Mouse (Mus musculus) limb, embryonic 13.5 days (tissue): ENCODE results near the gene Mtf1. TPM values are rescaled to one million over a fixed set of nuclear protein-coding genes. Genes with fewer than 3 reads are reported as not detected.

Experiments
- ATAC-seq: fragments of 200-750 bp; cut with Nextera tagmentation; 2 replicates; pipeline ENCODE4 v1.8.0; 2017; ENCODE audit warnings: low read depth, moderate number of reproducible peaks, moderate TSS enrichment; ENCODE audit not compliant: low FRiP score
- H3K27ac ChIP-seq: fragments of 300-500 bp; sonication (generic); 2 replicates; pipeline ENCODE4 v1.5.1; 2015; ENCODE audit warnings: inconsistent platforms, mild to moderate bottlenecking, moderate library complexity
- H3K27me3 ChIP-seq: fragments of 300-500 bp; sonication (generic); 2 replicates; pipeline ENCODE4 v1.6.1; 2015; ENCODE audit warnings: mild to moderate bottlenecking, inconsistent platforms
- H3K36me3 ChIP-seq: fragments of 300-500 bp; sonication (generic); 2 replicates; pipeline ENCODE4 v1.6.1; 2015; ENCODE audit warnings: inconsistent platforms, mild to moderate bottlenecking, moderate library complexity
- H3K4me1 ChIP-seq: fragments of 300-500 bp; sonication (generic); 2 replicates; pipeline ENCODE4 v1.6.1; 2015; ENCODE audit warnings: inconsistent platforms
- H3K4me2 ChIP-seq: fragments of 300-500 bp; sonication (generic); replicated peaks from 2 replicates; pipeline ENCODE4 v1.6.1; 2015; ENCODE audit warnings: inconsistent platforms, mild to moderate bottlenecking, moderate library complexity
- H3K4me3 ChIP-seq: fragments of 300-500 bp; sonication (generic); 2 replicates; pipeline ENCODE4 v1.5.1; 2015; ENCODE audit warnings: moderate library complexity, mild to moderate bottlenecking, inconsistent platforms
- H3K9ac ChIP-seq: fragments of 300-500 bp; sonication (generic); 2 replicates; pipeline ENCODE4 v1.6.1; 2015; ENCODE audit warnings: mild to moderate bottlenecking, inconsistent platforms
- H3K9me3 ChIP-seq: fragments of 300-500 bp; sonication (generic); 2 replicates; pipeline ENCODE4 v1.6.1; 2016; ENCODE audit warnings: inconsistent platforms
- WGBS: fragments of 180-500 bp; shearing (Covaris S2); methylation state at CpG from one replicate; pipeline ENCODE4 v1.1.7; 2015; 5-methylcytosine and 5-hydroxymethylcytosine counted together
- polyA plus RNA-seq: library from polyadenylated mRNA; unstranded; fragments of >200 nt; fragmentation: Nextera tagmentation; extraction: Ambion mirVana; gene quantifications from 2 replicates; pipeline ENCODE4 v1.2.1, GENCODE M21; 2015

The Mtf1 gene
- polyA plus RNA-seq, 1 experiment from 2014 or later, result 12.1 TPM

- Histone ChIP-seq H3K36me3 (no peaks in the 10 kb centered on the region), H3K9me3 (no peaks in the 10 kb centered on the region), H3K4me3 (no peak overlapping the region), H3K4me1 (no peaks in the 10 kb centered on the region), H3K27ac (no peak overlapping the region), H3K9ac (no peak overlapping the region), H3K27me3 (no peaks in the 10 kb centered on the region), H3K4me2 (no peak overlapping the region)
- whole genome bisulfite sequencing, result 95% methylated on average over 2 of the region's 2 CpGs
- ATAC-seq, result no peak
Observed at GRCm38 (mm10) chr4:124773449-124773848, 28.5 kb upstream of the Mtf1 start.

- Histone ChIP-seq H3K4me3 (no peak overlapping the region), H3K27me3 (no peaks in the 10 kb centered on the region), H3K4me1 (no peaks in the 10 kb centered on the region), H3K9me3 (no peaks in the 10 kb centered on the region), H3K9ac (no peak overlapping the region), H3K4me2 (no peak overlapping the region), H3K27ac (no peak overlapping the region), H3K36me3 (peaks cover 4% of the 10 kb centered on the region)
- ATAC-seq, result no peak
- WGBS, result 83% methylated on average over 6 of the region's 6 CpGs
Observed at GRCm38 (mm10) chr4:124773995-124774394, 27.9 kb upstream of the Mtf1 start.

DNA sequence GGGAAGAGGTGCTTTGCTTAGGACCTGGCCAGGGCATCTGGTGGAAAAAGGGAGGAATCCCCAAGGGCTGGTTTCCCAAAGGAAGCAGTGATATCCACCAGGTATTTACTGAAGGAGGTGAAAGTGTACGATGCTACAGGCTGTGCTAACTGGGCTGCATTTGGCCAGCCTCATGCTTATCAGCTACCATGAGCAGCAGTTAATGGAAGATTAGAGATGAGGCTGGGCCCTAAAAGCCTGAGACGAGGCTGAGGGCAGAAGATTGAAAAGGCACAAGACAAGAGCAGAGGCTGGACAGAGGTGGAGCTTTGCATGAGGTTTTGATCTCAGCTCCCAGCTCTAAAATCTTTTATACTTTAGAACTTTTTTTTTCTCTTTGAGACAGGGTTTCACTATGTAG lies 27.5 kb upstream of the Mtf1 start:
- Histone ChIP-seq H3K27me3 (no peaks in the 10 kb centered on the region), H3K9me3 (no peaks in the 10 kb centered on the region), H3K27ac (no peak overlapping the region), H3K4me3 (no peak overlapping the region), H3K4me1 (no peaks in the 10 kb centered on the region), H3K36me3 (peaks cover 9% of the 10 kb centered on the region), H3K4me2 (no peak overlapping the region), H3K9ac (no peak overlapping the region)
- WGBS, result 66% methylated on average over 2 of the region's 2 CpGs
- no peak for ATAC-seq

DNA sequence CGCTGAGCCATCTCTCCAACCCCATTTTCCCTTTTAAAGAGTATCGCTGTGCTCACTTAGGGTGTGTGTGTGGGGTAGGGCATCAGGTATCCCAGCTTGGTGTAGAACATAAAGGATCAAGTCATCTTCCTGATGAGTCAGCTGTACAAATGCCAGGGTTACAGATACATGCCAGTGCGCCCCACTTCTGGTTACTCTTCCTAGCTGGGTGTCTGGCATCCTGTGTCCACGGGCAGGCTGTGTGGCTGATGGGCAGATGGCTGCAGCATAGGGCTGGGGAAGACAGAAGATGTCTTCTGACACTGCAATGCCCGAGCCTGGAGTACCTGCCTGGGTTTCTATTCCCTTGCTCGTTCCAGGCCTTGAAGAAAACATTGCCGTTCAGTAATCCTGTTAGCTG lies 20.5 kb upstream of the Mtf1 start:
- Histone ChIP-seq H3K27ac (no peak overlapping the region), H3K36me3 (peaks cover 73% of the 10 kb centered on the region), H3K27me3 (no peaks in the 10 kb centered on the region), H3K4me3 (no peak overlapping the region), H3K9ac (no peak overlapping the region), H3K9me3 (no peaks in the 10 kb centered on the region), H3K4me2 (no peak overlapping the region), H3K4me1 (no peaks in the 10 kb centered on the region)
- 90% methylated on average over 7 of the region's 7 CpGs for WGBS
- no peak for ATAC-seq

- WGBS, result 86% methylated on average over 8 of the region's 8 CpGs
- H3K4me3 ChIP-seq, result no peak overlapping the region
- H3K9ac ChIP-seq, result no peak overlapping the region
- H3K4me1 ChIP-seq, result no peaks in the 10 kb centered on the region
- no peak overlapping the region for H3K27ac ChIP-seq
- no peaks in the 10 kb centered on the region for H3K9me3 ChIP-seq
- no peaks in the 10 kb centered on the region for H3K27me3 ChIP-seq
- no peak for ATAC-seq
- peaks cover 84% of the 10 kb centered on the region for H3K36me3 ChIP-seq
- H3K4me2 ChIP-seq, result no peak overlapping the region
Observed at GRCm38 (mm10) chr4:124782395-124782794, 19.5 kb upstream of the Mtf1 start.

DNA sequence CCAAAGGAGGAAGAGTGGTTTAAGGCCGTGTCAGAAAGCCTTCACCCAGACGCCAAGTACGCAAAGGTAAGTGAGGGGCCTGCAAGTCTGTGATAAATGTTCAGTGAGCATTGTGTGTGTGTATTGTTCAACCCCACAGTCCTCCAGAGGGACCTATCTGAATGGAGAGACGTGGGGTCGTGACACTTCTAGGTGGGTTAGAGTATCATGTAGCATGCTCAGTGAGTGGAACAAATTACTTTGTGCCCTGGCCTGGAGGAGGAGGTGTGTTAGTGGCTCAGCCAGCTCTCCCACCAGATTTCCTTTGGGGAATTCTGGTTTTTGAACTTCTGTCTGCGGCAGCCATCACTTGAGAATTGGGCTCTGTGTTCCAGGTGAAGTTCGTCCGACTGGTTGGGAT lies 18.0 kb upstream of the Mtf1 start:
- Histone ChIP-seq H3K4me1 (no peaks in the 10 kb centered on the region), H3K36me3 (peaks cover 93% of the 10 kb centered on the region), H3K9me3 (no peaks in the 10 kb centered on the region), H3K27ac (no peak overlapping the region), H3K4me3 (no peak overlapping the region), H3K4me2 (no peak overlapping the region), H3K27me3 (no peaks in the 10 kb centered on the region), H3K9ac (no peak overlapping the region)
- no peak for ATAC-seq
- 87% methylated on average over 8 of the region's 8 CpGs for WGBS

- peaks cover 96% of the 10 kb centered on the region for H3K36me3 ChIP-seq
- no peak for ATAC-seq
Observed at GRCm38 (mm10) chr4:124790013-124790412, 11.9 kb upstream of the Mtf1 start.

DNA sequence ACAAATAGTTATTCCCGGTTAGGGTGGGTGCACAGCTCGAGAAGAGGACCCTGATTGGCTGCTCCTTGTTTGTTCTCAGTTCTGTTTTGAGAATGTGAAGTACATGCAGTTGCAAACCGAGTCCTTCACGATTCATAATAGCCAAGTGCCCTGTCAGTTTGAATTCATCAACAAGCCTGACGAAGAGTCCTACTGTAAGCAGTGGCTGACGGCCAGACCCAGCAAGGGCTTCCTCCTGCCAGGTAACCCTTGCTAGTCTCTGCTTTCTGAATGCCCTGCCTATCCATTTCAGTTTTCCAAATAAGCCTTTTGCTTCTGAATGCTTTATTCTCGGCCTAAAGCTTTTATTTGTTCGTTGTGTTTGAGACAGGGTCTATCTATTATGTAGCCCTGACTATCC lies 9.8 kb upstream of the Mtf1 start:
- Histone ChIP-seq H3K4me1 (no peaks in the 10 kb centered on the region), H3K9ac (no peak overlapping the region), H3K4me2 (no peak overlapping the region), H3K27ac (no peak overlapping the region), H3K4me3 (no peak overlapping the region), H3K9me3 (no peaks in the 10 kb centered on the region), H3K36me3 (peaks cover 89% of the 10 kb centered on the region), H3K27me3 (no peaks in the 10 kb centered on the region)
- WGBS, result 90% methylated on average over 8 of the region's 8 CpGs
- no peak for ATAC-seq

More at GRCm38 (mm10) chr4:124790013-124790412, 11.9 kb upstream of the Mtf1 start:
- WGBS, result 73% methylated on average over 4 of the region's 4 CpGs
- Histone ChIP-seq H3K9me3 (no peaks in the 10 kb centered on the region), H3K27ac (no peak overlapping the region), H3K4me3 (no peak overlapping the region), H3K4me2 (no peak overlapping the region), H3K9ac (0 out of 2 replicates have a peak overlapping the region, but pooled peaks have one; percentile 4), H3K4me1 (no peaks in the 10 kb centered on the region), H3K27me3 (no peaks in the 10 kb centered on the region)

DNA sequence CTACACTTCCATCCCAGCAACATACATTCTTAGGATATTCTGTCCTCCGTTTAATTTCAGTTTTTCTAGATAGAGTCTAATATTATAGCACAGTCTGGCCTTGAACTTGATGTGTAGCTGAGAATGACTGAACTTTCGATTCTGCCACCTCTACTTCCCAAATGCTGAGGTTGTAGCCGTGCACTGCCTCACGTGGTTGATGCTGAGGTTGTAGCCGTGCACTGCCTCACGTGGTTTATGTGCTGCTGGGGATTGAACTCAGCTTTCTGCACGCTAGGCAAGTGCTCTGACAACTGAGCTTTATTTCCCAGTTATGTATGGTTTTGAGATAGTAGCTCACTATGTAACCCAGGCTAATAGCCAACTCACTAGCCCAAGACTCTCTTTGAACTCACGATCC lies 5.8 kb upstream of the Mtf1 start:
- Histone ChIP-seq H3K27me3 (no peaks in the 10 kb centered on the region), H3K27ac (no peak overlapping the region), H3K4me1 (no peaks in the 10 kb centered on the region), H3K36me3 (peaks cover 81% of the 10 kb centered on the region), H3K4me2 (no peak overlapping the region), H3K4me3 (no peak overlapping the region), H3K9me3 (no peaks in the 10 kb centered on the region), H3K9ac (no peak overlapping the region)
- ATAC-seq, result no peak
- 90% methylated on average over 8 of the region's 8 CpGs for WGBS

DNA sequence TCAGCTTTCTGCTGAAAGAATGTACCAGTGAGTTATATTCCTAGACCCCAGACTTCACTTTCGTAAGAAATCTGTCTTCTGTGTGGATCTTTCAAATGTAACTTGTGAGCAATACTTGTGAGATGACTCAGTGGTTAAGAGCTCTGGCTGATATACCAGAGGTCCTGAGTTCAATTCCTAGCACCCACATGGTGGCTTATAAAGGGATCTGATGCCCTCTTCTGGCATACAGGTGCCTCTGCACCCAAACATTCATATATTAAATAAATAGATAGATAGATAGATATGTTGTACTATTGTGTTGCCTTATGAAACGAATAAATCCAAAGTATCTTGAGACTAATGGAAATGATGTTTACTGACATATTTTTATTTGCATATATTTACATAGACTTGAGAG lies 5.0 kb upstream of the Mtf1 start:
- no peak overlapping the region for H3K4me2 ChIP-seq
- H3K9me3 ChIP-seq, result no peaks in the 10 kb centered on the region
- H3K9ac ChIP-seq, result no peak overlapping the region
- no peak overlapping the region for H3K4me3 ChIP-seq
- H3K36me3 ChIP-seq, result peaks cover 73% of the 10 kb centered on the region
- 89% methylated on average over 2 of the region's 2 CpGs for WGBS
- peaks cover 5% of the 10 kb centered on the region for H3K4me1 ChIP-seq
- no peak for ATAC-seq
- H3K27ac ChIP-seq, result no peak overlapping the region
- no peaks in the 10 kb centered on the region for H3K27me3 ChIP-seq

GRCm38 (mm10) chr4:124802309-124803260 lies 681 bp downstream of the Mtf1 start:
- 2% methylated on average over 50 of the region's 53 CpGs for WGBS
- Histone ChIP-seq H3K36me3 (peaks cover 56% of the 10 kb centered on the region), H3K4me1 (peaks cover 13% of the 10 kb centered on the region), H3K27ac (peak overlapping the region; percentile 98), H3K9me3 (no peaks in the 10 kb centered on the region), H3K4me3 (peak overlapping the region; percentile 84), H3K4me2 (peak overlapping the region; percentile 86), H3K9ac (peak overlapping the region; percentile 95), H3K27me3 (no peaks in the 10 kb centered on the region)
- ATAC-seq, result peak; percentile 99

GRCm38 (mm10) chr4:124803406-124803805 lies 1.5 kb downstream of the Mtf1 start:
- Histone ChIP-seq H3K36me3 (peaks cover 55% of the 10 kb centered on the region), H3K27me3 (no peaks in the 10 kb centered on the region), H3K4me1 (peaks cover 13% of the 10 kb centered on the region), H3K27ac (no peak overlapping the region), H3K4me2 (peak overlapping the region; percentile 86), H3K4me3 (peak overlapping the region; percentile 84), H3K9me3 (no peaks in the 10 kb centered on the region), H3K9ac (peak overlapping the region; percentile 95; the same call in 1 of the 2 replicates)
- 78% methylated on average over 6 of the region's 6 CpGs for WGBS
- ATAC-seq, result no peak
